Mouse (Mus musculus) thymus, adult 2 months (tissue): ENCODE data around the gene Brd3.

Experiments
- CTCF ChIP-seq: fragments of 200-500 bp; IDR thresholded peaks from 2 replicates; pipeline ENCODE4 v1.5.1; 2012; ENCODE audit warnings: mild to moderate bottlenecking, control low read depth, low read length, moderate library complexity, borderline replicate concordance; ENCODE audit not compliant: control insufficient read depth, poor library complexity, insufficient read depth; ENCODE audit errors: extremely low read depth
- POLR2A ChIP-seq: fragments of 200-500 bp; IDR thresholded peaks from 2 replicates; pipeline ENCODE4 v1.6.1; 2012; ENCODE audit warnings: mild to moderate bottlenecking, low read length, control low read depth, moderate library complexity; ENCODE audit not compliant: control insufficient read depth, poor library complexity, insufficient read depth; ENCODE audit errors: extremely low read depth

DNA sequence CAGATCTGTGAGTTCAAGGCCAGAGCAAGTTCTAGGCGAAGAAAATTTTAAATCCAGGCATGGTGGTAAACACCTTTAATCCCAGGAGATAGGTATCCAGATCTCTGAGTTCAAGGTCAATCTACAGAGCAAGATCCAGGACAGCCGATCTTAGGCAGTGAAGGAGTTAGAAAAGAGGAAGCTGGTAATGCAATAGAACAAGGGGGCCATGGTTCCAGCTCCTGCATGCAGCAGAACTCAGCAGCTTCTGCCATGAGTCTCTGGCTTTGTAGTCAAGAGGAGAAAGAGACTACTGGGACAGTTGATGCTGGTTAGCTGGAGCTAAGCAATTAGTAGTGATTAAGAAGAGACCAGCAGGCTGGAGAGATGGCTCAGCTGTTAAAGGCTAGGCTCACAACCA is 105.9 kb downstream of the Brd3 start:
- TF ChIP-seq CTCF, result no peak
- TF ChIP-seq POLR2A, result no peak
